Mouse (Mus musculus) liver, embryonic 14.5 days (tissue): ENCODE results near the gene Gab1. TPM values are rescaled to one million over a fixed set of nuclear protein-coding genes. Genes with fewer than 3 reads are reported as not detected.

ENCODE experiments used
- ATAC-seq: fragments of 200-750 bp; cut with Nextera tagmentation; 2 replicates; pipeline ENCODE4 v1.8.0; 2017; ENCODE audit warnings: moderate number of reproducible peaks, mild to moderate bottlenecking, moderate library complexity; ENCODE audit not compliant: insufficient read depth
- DNase-seq, 3 experiments: peaks; one replicate each; pipeline ENCODE4 v3.0.0-alpha.2; 2012 to 2013; ENCODE audit warnings: low read depth in 3 of 3, low spot score in 3 of 3
- H3K27ac ChIP-seq: fragments of 300-500 bp; sonication (generic); 2 replicates; pipeline ENCODE4 v1.5.1; 2014; ENCODE audit warnings: moderate library complexity, mild to moderate bottlenecking, control low read depth, inconsistent platforms
- H3K27me3 ChIP-seq: fragments of 300-500 bp; sonication (generic); 2 replicates; pipeline ENCODE4 v1.6.1; 2014; ENCODE audit warnings: mild to moderate bottlenecking, low read length, moderate library complexity; ENCODE audit not compliant: control insufficient read depth, insufficient read depth
- H3K36me3 ChIP-seq: fragments of 300-500 bp; sonication (generic); replicated peaks from 2 replicates; pipeline ENCODE4 v1.6.1; 2014; ENCODE audit warnings: low read depth; ENCODE audit not compliant: control insufficient read depth, insufficient read depth
- H3K4me1 ChIP-seq, 2 experiments: fragments of 200-500 bp in 1 of 2; fragments of 300-500 bp in 1 of 2; sonication (generic) in 1 of 2; replicated peaks; 2 replicates each; pipeline ENCODE4 v1.6.1; 2012 to 2014; ENCODE audit warnings: antibody characterized with exemption in 1 of 2, inconsistent platforms in 1 of 2, low read length in 1 of 2; ENCODE audit not compliant: control insufficient read depth in 2 of 2, insufficient read depth in 2 of 2
- H3K4me2 ChIP-seq: fragments of 300-500 bp; sonication (generic); 2 replicates; pipeline ENCODE4 v1.6.1; 2014; ENCODE audit warnings: low read depth, mild to moderate bottlenecking, control low read depth, moderate library complexity
- H3K4me3 ChIP-seq, 2 experiments: fragments of 200-500 bp in 1 of 2; fragments of 300-500 bp in 1 of 2; sonication (generic) in 1 of 2; 2 replicates each; pipeline ENCODE4 v1.5.1; 2012 to 2014; ENCODE audit warnings: low read depth in 2 of 2, low read length in 2 of 2, mild to moderate bottlenecking in 2 of 2, control low read depth in 1 of 2, inconsistent platforms in 1 of 2, moderate library complexity in 1 of 2; ENCODE audit not compliant: insufficient read depth in 1 of 2
- H3K9ac ChIP-seq: fragments of 300-500 bp; sonication (generic); replicated peaks from 2 replicates; pipeline ENCODE4 v1.6.1; 2014; ENCODE audit warnings: mild to moderate bottlenecking, control low read depth, moderate library complexity
- H3K9me3 ChIP-seq: fragments of 300-500 bp; sonication (generic); 2 replicates; pipeline ENCODE4 v1.6.1; 2016; ENCODE audit warnings: low read length, mixed read lengths; ENCODE audit not compliant: control insufficient read depth
- CTCF ChIP-seq: IDR thresholded peaks from 2 replicates; pipeline ENCODE4 v1.5.1; 2016; ENCODE audit warnings: antibody characterized with exemption, low read depth, control low read depth
- EP300 ChIP-seq: IDR thresholded peaks from 2 replicates; pipeline ENCODE4 v1.6.1; 2016; ENCODE audit warnings: antibody characterized with exemption, low read depth
- WGBS: fragments of 180-500 bp; shearing (Covaris S2); extraction: QIAGEN DNeasy Blood & Tissue Kit; methylation state at CpG from one replicate; pipeline ENCODE4 v1.1.7; 2014; ENCODE audit not compliant: insufficient replicate concordance; 5-methylcytosine and 5-hydroxymethylcytosine counted together
- polyA plus RNA-seq, 2 experiments: library from polyadenylated mRNA; depleted of rRNA in 1 of 2; stranded (reverse) in 1 of 2; unstranded in 1 of 2; fragments of >200 nt; fragmentation: Nextera tagmentation in 1 of 2; extraction: Ambion mirVana in 1 of 2; gene quantifications; 2 replicates each; pipeline versions ENCODE4 v1.2.1 to v1.2.3; 2012 to 2014

Gene Gab1
- polyA plus RNA-seq, 2 experiments, result 7.8 to 10.3 TPM

DNA sequence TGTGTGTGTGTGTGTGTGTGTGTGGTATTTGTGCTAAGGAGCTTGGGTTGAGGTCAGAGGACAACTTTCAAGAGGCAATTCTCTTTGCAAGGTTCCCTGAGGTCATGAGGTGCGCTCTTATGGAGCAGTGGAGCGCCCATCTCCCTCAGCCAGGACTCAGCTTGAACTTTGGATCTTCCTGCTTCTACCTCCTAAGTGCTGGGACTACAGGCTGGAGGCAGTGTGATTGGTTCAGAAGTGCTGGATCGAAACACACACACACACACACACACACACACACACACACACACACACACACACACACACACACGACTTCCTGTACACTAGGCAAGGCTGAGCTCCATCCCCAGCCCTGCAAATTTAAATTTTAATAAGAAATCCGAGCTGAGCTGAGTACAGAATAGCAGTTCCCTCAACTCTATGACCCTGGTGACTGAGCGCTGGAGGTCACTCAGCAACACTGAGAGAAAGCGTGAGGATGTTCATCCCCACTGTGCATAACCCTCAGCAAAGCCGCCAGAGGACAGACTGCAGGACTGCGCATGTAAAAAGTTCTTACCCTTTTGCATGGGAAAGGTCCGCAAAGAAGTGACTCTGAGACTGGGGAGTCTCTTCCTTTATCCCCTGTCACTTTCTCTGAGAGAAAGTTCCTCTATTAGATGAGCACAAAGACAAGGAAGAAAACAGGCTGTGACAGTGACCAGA lies 6.4 kb downstream of the Gab1 start:
- H3K9ac ChIP-seq, result no peak overlapping the region
- H3K4me3 ChIP-seq, result no peak overlapping the region
- peaks cover 21 to 26% of the 10 kb centered on the region in 2 experiments for H3K4me1 ChIP-seq
- H3K27ac ChIP-seq, result no peak overlapping the region
- ATAC-seq (no peak), DNase-seq (no peak)
- H3K36me3 ChIP-seq, result no peaks in the 10 kb centered on the region
- no peak for TF ChIP-seq CTCF
- TF ChIP-seq EP300, result no peak
- no peak overlapping the region for H3K4me2 ChIP-seq
- 66% methylated on average over 10 of the region's 10 CpGs for WGBS
- H3K27me3 ChIP-seq, result peaks cover 13% of the 10 kb centered on the region
- no peaks in the 10 kb centered on the region for H3K9me3 ChIP-seq

DNA sequence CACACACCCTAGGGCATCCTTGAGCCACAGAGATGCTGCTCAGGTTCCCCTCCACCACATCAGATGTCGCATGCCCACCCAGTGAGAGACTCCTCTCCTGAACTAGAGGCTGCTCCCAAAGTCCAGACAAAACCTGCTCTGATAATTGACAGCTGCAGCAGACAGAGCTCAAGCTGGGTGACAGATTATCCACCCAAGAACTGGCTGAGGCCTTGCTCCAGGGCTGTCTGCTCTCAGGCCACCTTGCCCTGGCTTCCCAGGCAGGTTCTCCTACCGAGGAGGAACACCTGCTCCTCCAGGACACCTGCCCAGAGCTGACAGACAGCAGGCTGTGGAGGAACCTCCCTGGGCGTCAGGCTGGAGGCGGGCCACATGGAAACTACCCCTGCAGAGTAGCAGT lies 7.6 kb downstream of the Gab1 start:
- H3K4me2 ChIP-seq, result no peak overlapping the region
- no peak for ATAC-seq
- no peak overlapping the region for H3K9ac ChIP-seq
- no peak overlapping the region for H3K4me3 ChIP-seq
- 67% methylated on average over 4 of the region's 4 CpGs for WGBS
- H3K27ac ChIP-seq, result no peak overlapping the region
- no peaks in the 10 kb centered on the region for H3K36me3 ChIP-seq
- peaks cover 23 to 27% of the 10 kb centered on the region in 2 experiments for H3K4me1 ChIP-seq
- no peaks in the 10 kb centered on the region for H3K9me3 ChIP-seq
- no peak for TF ChIP-seq CTCF
- no peak for TF ChIP-seq EP300
- DNase-seq, result no peak
- peaks cover 1% of the 10 kb centered on the region; the same call in 1 of the 2 replicates for H3K27me3 ChIP-seq

DNA sequence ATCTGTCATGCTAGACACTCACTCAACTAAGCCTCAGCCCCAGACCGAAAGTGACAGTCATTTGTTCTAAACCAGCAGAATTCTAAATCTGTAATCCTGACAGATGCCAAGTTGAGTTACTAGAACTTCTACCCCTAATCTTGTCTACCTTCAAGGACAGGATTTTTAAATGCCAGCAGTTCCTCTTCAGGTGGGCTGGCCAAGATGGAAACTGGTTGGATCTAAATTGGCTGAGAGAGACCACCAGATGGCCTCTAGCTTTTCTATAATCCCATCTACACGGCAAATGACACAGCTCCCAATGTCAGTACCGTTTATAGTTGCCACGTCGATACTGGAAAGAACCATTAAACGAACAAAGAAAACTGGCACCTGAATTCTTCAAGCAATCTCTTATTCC lies 8.9 kb downstream of the Gab1 start:
- 81% methylated on average over 6 of the region's 6 CpGs for WGBS
- Histone ChIP-seq H3K4me2 (no peak overlapping the region), H3K36me3 (no peaks in the 10 kb centered on the region; the same call in none of the 2 replicates), H3K27me3 (no peaks in the 10 kb centered on the region), H3K9me3 (no peaks in the 10 kb centered on the region), H3K4me1 (peaks cover 36 to 38% of the 10 kb centered on the region in 2 experiments), H3K4me3 (no peak overlapping the region), H3K27ac (no peak overlapping the region), H3K9ac (no peak overlapping the region)
- DNase-seq (no peak), ATAC-seq (no peak)
- TF ChIP-seq EP300 (no peak), CTCF (no peak)

DNA sequence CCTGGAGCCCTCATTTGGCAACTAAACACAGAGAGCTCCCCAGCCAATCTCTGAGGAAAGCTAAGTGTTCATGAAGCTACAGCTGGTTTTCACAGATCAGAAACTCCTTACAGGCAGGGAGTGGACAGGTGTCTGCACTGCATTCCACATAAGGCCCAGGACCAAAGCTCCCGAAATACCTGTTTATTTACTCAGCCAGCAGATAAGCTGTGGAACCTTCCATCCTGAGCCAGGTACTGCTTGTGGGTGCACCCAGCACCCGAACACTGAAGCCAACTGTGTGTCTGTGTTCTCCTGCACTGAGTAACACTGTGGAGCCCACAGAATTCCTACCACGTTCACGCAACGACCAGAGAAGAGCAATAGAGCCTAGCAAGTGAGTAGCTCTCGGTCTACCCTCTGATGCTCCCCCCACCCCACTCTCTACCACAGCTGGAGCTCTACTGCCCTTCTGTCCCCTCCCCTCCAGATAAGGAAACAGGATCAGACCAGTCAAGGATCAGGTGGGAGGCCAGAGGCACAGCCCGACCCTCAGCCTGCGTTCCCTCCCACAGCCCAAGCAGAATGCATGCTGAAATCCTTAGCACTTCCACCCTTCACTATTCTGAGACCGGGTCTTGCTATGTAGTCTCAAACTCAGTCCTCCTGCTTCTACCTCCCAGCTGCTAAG lies 9.6 kb downstream of the Gab1 start:
- peak; percentile 19; the same call in 1 of the 2 replicates for ATAC-seq
- H3K9ac ChIP-seq, result no peak overlapping the region; the same call in 1 of the 2 replicates
- H3K27me3 ChIP-seq, result no peaks in the 10 kb centered on the region
- peaks cover 43 to 45% of the 10 kb centered on the region in 2 experiments for H3K4me1 ChIP-seq
- H3K4me2 ChIP-seq, result no peak overlapping the region
- no peak overlapping the region for H3K27ac ChIP-seq
- TF ChIP-seq CTCF (no peak), EP300 (no peak)
- no peak overlapping the region for H3K4me3 ChIP-seq
- peaks cover 3% of the 10 kb centered on the region for H3K36me3 ChIP-seq
- no peaks in the 10 kb centered on the region for H3K9me3 ChIP-seq
- no peak for DNase-seq
- 39% methylated on average over 9 of the region's 9 CpGs for WGBS

DNA sequence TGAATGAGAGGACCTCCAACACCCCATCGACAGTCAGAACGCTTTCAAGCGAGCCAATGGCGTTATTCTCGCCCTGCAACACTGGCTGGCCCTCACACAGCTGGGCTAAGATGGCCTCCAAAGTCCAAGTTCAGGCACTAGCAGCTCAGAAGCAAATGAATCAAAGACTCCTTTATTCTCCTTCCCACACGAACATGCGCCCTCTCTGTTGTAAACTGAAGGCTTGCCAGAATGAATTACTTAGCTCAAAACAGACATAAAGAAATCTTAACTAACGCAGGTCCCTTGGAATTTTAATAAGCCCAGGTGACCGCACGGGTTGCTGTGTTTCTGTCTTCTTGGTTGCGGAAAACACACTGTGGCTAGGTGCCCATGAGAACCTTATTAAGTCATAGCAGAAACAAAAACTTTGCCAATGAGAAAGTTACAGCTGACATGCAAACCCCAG lies 10.4 kb downstream of the Gab1 start:
- no peak overlapping the region for H3K27ac ChIP-seq
- TF ChIP-seq CTCF (no peak), EP300 (no peak)
- H3K36me3 ChIP-seq, result peaks cover 10% of the 10 kb centered on the region
- H3K4me1 ChIP-seq, result peaks cover 44 to 47% of the 10 kb centered on the region in 2 experiments
- no peaks in the 10 kb centered on the region for H3K27me3 ChIP-seq
- WGBS, result 85% methylated on average over 11 of the region's 11 CpGs
- ATAC-seq (no peak), DNase-seq (no peak)
- H3K4me3 ChIP-seq, result no peak overlapping the region
- no peak overlapping the region for H3K4me2 ChIP-seq
- no peak overlapping the region for H3K9ac ChIP-seq
- H3K9me3 ChIP-seq, result no peaks in the 10 kb centered on the region
